Comparison of ENCODE assay signal across 17 mouse cellular contexts in the genomic region with DNA sequence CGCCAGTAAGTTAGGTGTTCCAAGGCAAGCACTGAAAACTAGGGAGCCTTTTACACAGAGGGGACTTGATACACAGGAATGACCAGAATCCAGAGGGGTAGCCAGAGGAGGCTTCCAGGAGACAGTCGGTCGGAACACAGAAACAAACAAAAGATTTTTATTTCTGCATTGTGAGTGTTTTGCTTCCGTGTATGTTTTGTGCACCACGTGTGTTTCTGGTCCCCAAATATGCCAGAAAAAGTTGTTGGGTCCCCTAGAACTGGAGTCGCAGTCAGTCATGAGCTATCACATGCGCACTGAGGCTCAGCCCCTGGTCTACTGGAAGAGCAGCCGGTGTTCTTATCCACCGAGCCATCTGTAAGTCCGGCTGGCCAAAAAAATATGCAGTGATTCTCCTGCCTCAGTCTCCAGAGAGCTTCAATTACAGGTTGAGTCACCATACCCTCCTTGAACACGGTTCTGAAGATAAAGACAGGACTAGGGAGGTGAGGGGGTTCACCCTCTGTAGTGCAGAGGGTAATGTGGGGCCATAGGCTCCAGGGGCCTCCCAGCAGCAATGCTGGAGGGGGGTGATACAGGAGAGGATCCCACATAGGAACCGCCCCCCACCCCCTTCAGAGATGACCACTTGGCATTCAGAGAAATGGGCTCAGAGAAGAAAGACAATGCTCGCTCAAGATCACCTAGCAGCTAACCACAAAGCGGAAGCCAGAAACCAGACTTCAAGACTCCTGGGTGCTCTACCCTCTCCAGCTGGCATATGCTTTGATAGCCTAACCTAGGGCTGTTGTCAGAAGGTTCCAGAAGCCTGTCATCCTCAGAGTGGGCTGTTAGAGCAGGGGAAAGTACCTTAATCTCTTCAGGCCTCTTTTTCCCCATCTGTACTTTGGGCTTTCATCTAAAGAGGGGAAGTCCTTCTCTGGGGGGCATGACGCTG. TPM values are rescaled to one million over a fixed set of nuclear protein-coding genes. Genes with fewer than 3 reads are reported as not detected.
DNase-seq lines count a peak whose midpoint lies in the region; ATAC-seq and TF ChIP-seq lines count a peak whose summit lies in the region.
"Had no signal": no experiment of that assay in that cellular context is flagged by ENCODE, and none has a peak within 500 bp of the region (broad histone marks: within the 10 kb centered on the region; RNA-seq: fewer than 3 reads in every experiment).

No protein-coding gene starts in this region.

- no peak for DNase-seq in forebrain, embryonic 10.5 days (ENCODE audit: extremely low spot score, low spot score)
- no peak for DNase-seq in forebrain, embryonic 11.5 days (ENCODE audit: low spot score)
- DNase-seq in spleen, adult 2 months (ENCODE audit: low read depth in 1 of 2, low spot score in 2 of 2), result peak; percentile 57 to 76
- no peak for DNase-seq in spleen, postnatal 4 days (ENCODE audit: low spot score in 2 of 2)
- no peak for DNase-seq in layer of hippocampus, adult 11-12 months (ENCODE audit: low spot score)
- no peak for DNase-seq in gastrocnemius, postnatal 4 days (ENCODE audit: low spot score in 2 of 2)
- DNase-seq: cerebellum, postnatal 10 days; kidney, postnatal 10 days; lung, adult 2 months had no signal

- no peak overlapping the region for H3K4me3 ChIP-seq in forebrain, embryonic 10.5 days
- H3K4me3 ChIP-seq in forebrain, embryonic 11.5 days (ENCODE audit: low read depth, low read length), result no peak overlapping the region
- H3K4me3 ChIP-seq in spleen, adult 2 months (ENCODE audit: extremely low read depth, insufficient read depth, insufficient read length), result no peak overlapping the region
- no peak overlapping the region for H3K4me3 ChIP-seq in liver, embryonic 12.5 days
- H3K4me3 ChIP-seq: megakaryocyte, embryonic 14.5 days had no signal

- peaks cover 97% of the 10 kb centered on the region for H3K27me3 ChIP-seq in forebrain, embryonic 10.5 days (ENCODE audit: poor library complexity, severe bottlenecking)
- H3K27me3 ChIP-seq in forebrain, embryonic 11.5 days (ENCODE audit: control insufficient read depth, insufficient read depth, low read length), result no peaks in the 10 kb centered on the region; the same call in 1 of the 2 replicates
- no peaks in the 10 kb centered on the region for H3K27me3 ChIP-seq in spleen, adult 2 months (ENCODE audit: control insufficient read depth, insufficient read depth, low read length)
- H3K27me3 ChIP-seq in liver, embryonic 12.5 days (replicated peaks), result peaks cover 98% of the 10 kb centered on the region

- H3K4me1 ChIP-seq in forebrain, embryonic 10.5 days, result peaks cover 75% of the 10 kb centered on the region
- peaks cover 21% of the 10 kb centered on the region for H3K4me1 ChIP-seq in forebrain, embryonic 11.5 days (replicated peaks; ENCODE audit: control insufficient read depth, insufficient read depth, low read length)
- H3K4me1 ChIP-seq in spleen, adult 2 months (ENCODE audit: control insufficient read depth, insufficient read depth, insufficient read length), result peaks cover 23% of the 10 kb centered on the region
- H3K4me1 ChIP-seq in liver, embryonic 12.5 days, result peaks cover 34% of the 10 kb centered on the region

- no peaks in the 10 kb centered on the region for H3K9me3 ChIP-seq in forebrain, embryonic 10.5 days
- no peaks in the 10 kb centered on the region for H3K9me3 ChIP-seq in forebrain, embryonic 11.5 days (ENCODE audit: control insufficient read depth, low read length)
- no peaks in the 10 kb centered on the region for H3K9me3 ChIP-seq in liver, embryonic 12.5 days (replicated peaks)
- H3K9me3 ChIP-seq: forebrain, embryonic 13.5 days; limb, embryonic 12.5 days; megakaryocyte, embryonic 14.5 days; neural tube, embryonic 13.5 days had no signal

- TF ChIP-seq CTCF in spleen, adult 2 months (IDR thresholded peaks at IDR 0.05; ENCODE audit: extremely low read depth, insufficient read depth, insufficient read length, insufficient replicate concordance), result no peak

- 73% methylated on average over 15 of the region's 15 CpGs for WGBS in forebrain, embryonic 10.5 days
- 78% methylated on average over 15 of the region's 15 CpGs for WGBS in forebrain, embryonic 11.5 days
- WGBS in spleen, adult 2 months, result 54% methylated on average over 15 of the region's 15 CpGs
- 42% methylated on average over 15 of the region's 15 CpGs for WGBS in liver, embryonic 12.5 days (ENCODE audit: insufficient replicate concordance)

- ATAC-seq in forebrain, embryonic 11.5 days (replicated peaks; ENCODE audit: low FRiP score), result no peak
- ATAC-seq in neutrophil, adult 5-6 weeks (ENCODE audit: extremely low read depth, insufficient number of reproducible peaks, low FRiP score, poor library complexity, severe bottlenecking), result peak; percentile 66
- no peak for ATAC-seq in liver, embryonic 12.5 days

- TF ChIP-seq POLR2A in spleen, adult 2 months (IDR thresholded peaks at IDR 0.05; ENCODE audit: low read depth, low read length), result no peak

- peak overlapping the region; percentile 87; the same call in 1 of the 2 replicates for H3K27ac ChIP-seq in forebrain, embryonic 10.5 days
- no peak overlapping the region for H3K27ac ChIP-seq in forebrain, embryonic 11.5 days (ENCODE audit: low read depth, low read length)
- no peak overlapping the region for H3K27ac ChIP-seq in spleen, adult 2 months (ENCODE audit: insufficient read depth, low read length)
- H3K27ac ChIP-seq in liver, embryonic 12.5 days, result no peak overlapping the region
- H3K27ac ChIP-seq: limb, embryonic 12.5 days; neural tube, embryonic 13.5 days had no signal

- no peaks in the 10 kb centered on the region for H3K36me3 ChIP-seq in forebrain, embryonic 10.5 days (replicated peaks)
- no peaks in the 10 kb centered on the region for H3K36me3 ChIP-seq in forebrain, embryonic 11.5 days (ENCODE audit: control insufficient read depth, insufficient read depth, low read length)
- H3K36me3 ChIP-seq in spleen, adult 2 months (ENCODE audit: control insufficient read depth, insufficient read depth, low read length), result no peaks in the 10 kb centered on the region
- H3K36me3 ChIP-seq in liver, embryonic 12.5 days, result no peaks in the 10 kb centered on the region
- H3K36me3 ChIP-seq: limb, embryonic 12.5 days; neural tube, embryonic 13.5 days had no signal

- H3K4me2 ChIP-seq in forebrain, embryonic 11.5 days (ENCODE audit: low read depth, low read length, severe bottlenecking), result no peak overlapping the region
- no peak overlapping the region for H3K4me2 ChIP-seq in liver, embryonic 12.5 days

- no peak overlapping the region for H3K9ac ChIP-seq in forebrain, embryonic 11.5 days (ENCODE audit: low read length)
- H3K9ac ChIP-seq in liver, embryonic 12.5 days, result no peak overlapping the region

RNA-seq across cellular contexts. Expression of a gene that starts 13.3 kb away (rescaled TPM):
- polyA plus RNA-seq in forebrain, embryonic 10.5 days (2016; fragmentation: Nextera tagmentation; extraction: Ambion mirVana), result 29.7 and 30.9 TPM in 2 replicates
- polyA plus RNA-seq in forebrain, embryonic 11.5 days (2014; fragmentation: Nextera tagmentation; extraction: Ambion mirVana), result 30.9 and 31.0 TPM in 2 replicates
- polyA plus RNA-seq in spleen, adult 2 months (2012; rRNA removed), result 23.9 and 29.1 TPM in 2 replicates
- total RNA-seq in neutrophil, adult 5-6 weeks (2017), result 9.3 and 9.8 TPM in 2 replicates
- polyA plus RNA-seq in liver, embryonic 12.5 days (2016; fragmentation: Nextera tagmentation; extraction: Ambion mirVana), result 15.5 and 18.5 TPM in 2 replicates
- total RNA-seq in gastrocnemius, postnatal 4 days (2021), result 10 to 100 TPM; 15.1 to 16.5 TPM

RNA-seq across cellular contexts. Expression of a gene that starts 17.1 kb away (rescaled TPM):
- 1.8 and 2.1 TPM in 2 replicates for polyA plus RNA-seq in forebrain, embryonic 10.5 days (2016; fragmentation: Nextera tagmentation; extraction: Ambion mirVana)
- 0.17 TPM in 1 of 2 replicates, not detected in the other for polyA plus RNA-seq in forebrain, embryonic 11.5 days (2014; fragmentation: Nextera tagmentation; extraction: Ambion mirVana)
- polyA plus RNA-seq in spleen, adult 2 months (2012; rRNA removed), result 0.57 and 0.82 TPM in 2 replicates
- total RNA-seq in neutrophil, adult 5-6 weeks (2017), result 0.25 TPM in 1 of 2 replicates, not detected in the other
- 0.15 and 0.19 TPM in 2 replicates for polyA plus RNA-seq in liver, embryonic 12.5 days (2016; fragmentation: Nextera tagmentation; extraction: Ambion mirVana)
- total RNA-seq in gastrocnemius, postnatal 4 days (2021), result under 1 TPM; 0.27 to 0.34 TPM
- polyA plus RNA-seq: heart, embryonic 14.5 days; intestine, embryonic 14.5 days had no signal

RNA-seq across cellular contexts. Expression of a gene that starts 33.6 kb away (rescaled TPM):
- 44.1 and 44.6 TPM in 2 replicates for polyA plus RNA-seq in forebrain, embryonic 10.5 days (2016; fragmentation: Nextera tagmentation; extraction: Ambion mirVana)
- polyA plus RNA-seq in forebrain, embryonic 11.5 days (2014; fragmentation: Nextera tagmentation; extraction: Ambion mirVana), result 31.2 and 31.6 TPM in 2 replicates
- polyA plus RNA-seq in spleen, adult 2 months (2012; rRNA removed), result 10.0 and 12.3 TPM in 2 replicates
- total RNA-seq in neutrophil, adult 5-6 weeks (2017), result 3.6 and 10.8 TPM in 2 replicates
- 9.8 and 11.0 TPM in 2 replicates for polyA plus RNA-seq in liver, embryonic 12.5 days (2016; fragmentation: Nextera tagmentation; extraction: Ambion mirVana)
- total RNA-seq in gastrocnemius, postnatal 4 days (2021), result 10 to 100 TPM; 12.2 to 15.8 TPM

RNA-seq across cellular contexts. Expression of a gene that starts 45.1 kb away (rescaled TPM):
- polyA plus RNA-seq in forebrain, embryonic 10.5 days (2016; fragmentation: Nextera tagmentation; extraction: Ambion mirVana), result 2.6 and 2.7 TPM in 2 replicates
- polyA plus RNA-seq in forebrain, embryonic 11.5 days (2014; fragmentation: Nextera tagmentation; extraction: Ambion mirVana), result 3.8 and 4.2 TPM in 2 replicates
- polyA plus RNA-seq in spleen, adult 2 months (2012; rRNA removed), result 0.06 TPM in 1 of 2 replicates, not detected in the other
- total RNA-seq in neutrophil, adult 5-6 weeks (2017), result 0.47 TPM in 1 of 2 replicates, not detected in the other
- polyA plus RNA-seq in liver, embryonic 12.5 days (2016; fragmentation: Nextera tagmentation; extraction: Ambion mirVana), result 0.35 and 0.48 TPM in 2 replicates
- total RNA-seq in gastrocnemius, postnatal 4 days (2021), result under 1 TPM in 1 of 2 experiments, not detected in 1; 0.47 TPM

RNA-seq across cellular contexts. Expression of a gene that starts 45.3 kb away (rescaled TPM):
- 84.6 and 88.3 TPM in 2 replicates for polyA plus RNA-seq in forebrain, embryonic 10.5 days (2016; fragmentation: Nextera tagmentation; extraction: Ambion mirVana)
- polyA plus RNA-seq in forebrain, embryonic 11.5 days (2014; fragmentation: Nextera tagmentation; extraction: Ambion mirVana), result 76.4 and 76.6 TPM in 2 replicates
- 57.6 and 58.1 TPM in 2 replicates for polyA plus RNA-seq in spleen, adult 2 months (2012; rRNA removed)
- 15.9 and 23.8 TPM in 2 replicates for total RNA-seq in neutrophil, adult 5-6 weeks (2017)
- 56.7 TPM in 2 replicates for polyA plus RNA-seq in liver, embryonic 12.5 days (2016; fragmentation: Nextera tagmentation; extraction: Ambion mirVana)
- total RNA-seq in gastrocnemius, postnatal 4 days (2021), result 10 to 100 TPM; 56.4 to 59.2 TPM

Comparison
In these comparisons a context has a peak if more than half of its experiments do, and no peak if none do; other contexts are left out.
1. DNase-seq: peak in spleen, adult 2 months (2 of 2); none in forebrain, embryonic 10.5 days (single experiment), forebrain, embryonic 11.5 days (single experiment), spleen, postnatal 4 days (0 of 2), layer of hippocampus, adult 11-12 months (single experiment) and gastrocnemius, postnatal 4 days (0 of 2).